Mouse (Mus musculus) lung, embryonic 14.5 days (tissue): ENCODE data around the gene Tesk2. TPM values are rescaled to one million over a fixed set of nuclear protein-coding genes. Genes with fewer than 3 reads are reported as not detected.

Experiments
- ATAC-seq: fragments of 200-750 bp; cut with Nextera tagmentation; 2 replicates; pipeline ENCODE4 v1.8.0; 2017; ENCODE audit warnings: mild to moderate bottlenecking, moderate TSS enrichment, moderate library complexity; ENCODE audit not compliant: insufficient read depth
- DNase-seq: peaks from one replicate; pipeline ENCODE4 v3.0.0-alpha.2; 2015
- H3K27ac ChIP-seq: fragments of 300-500 bp; sonication (generic); 2 replicates; pipeline ENCODE4 v1.5.1; 2014; ENCODE audit warnings: low read depth, mild to moderate bottlenecking, moderate library complexity
- H3K27me3 ChIP-seq: fragments of 300-500 bp; sonication (generic); 2 replicates; pipeline ENCODE4 v1.6.1; 2014; ENCODE audit warnings: low read length, control low read depth; ENCODE audit not compliant: insufficient read depth
- H3K36me3 ChIP-seq: fragments of 300-500 bp; sonication (generic); 2 replicates; pipeline ENCODE4 v1.6.1; 2014; ENCODE audit warnings: control low read depth; ENCODE audit not compliant: insufficient read depth
- H3K4me1 ChIP-seq: fragments of 300-500 bp; sonication (generic); 2 replicates; pipeline ENCODE4 v1.6.1; 2014; ENCODE audit warnings: antibody characterized with exemption, control low read depth; ENCODE audit not compliant: insufficient read depth
- H3K4me2 ChIP-seq: fragments of 300-500 bp; sonication (generic); 2 replicates; pipeline ENCODE4 v1.6.1; 2014; ENCODE audit warnings: mild to moderate bottlenecking
- H3K4me3 ChIP-seq: fragments of 300-500 bp; sonication (generic); 2 replicates; pipeline ENCODE4 v1.5.1; 2014; ENCODE audit warnings: low read depth, low read length
- H3K9ac ChIP-seq: fragments of 300-500 bp; sonication (generic); 2 replicates; pipeline ENCODE4 v1.6.1; 2014
- H3K9me3 ChIP-seq: fragments of 300-500 bp; sonication (generic); 2 replicates; pipeline ENCODE4 v1.6.1; 2016; ENCODE audit warnings: low read depth, low read length, control low read depth
- CTCF ChIP-seq: IDR thresholded peaks from 2 replicates; pipeline ENCODE4 v1.5.1; 2016; ENCODE audit warnings: antibody characterized with exemption, low read depth
- WGBS: fragments of 180-500 bp; shearing (Covaris S2); extraction: QIAGEN DNeasy Blood & Tissue Kit; methylation state at CpG from one replicate; pipeline ENCODE4 v1.1.7; 2014; 5-methylcytosine and 5-hydroxymethylcytosine counted together
- polyA plus RNA-seq: library from polyadenylated mRNA; unstranded; fragments of >200 nt; fragmentation: Nextera tagmentation; extraction: Ambion mirVana; gene quantifications from 2 replicates; pipeline ENCODE4 v1.2.1, GENCODE M21; 2014

Tesk2 gene
- polyA plus RNA-seq, 1 experiment from 2014 or later, result 6.6 TPM

DNA sequence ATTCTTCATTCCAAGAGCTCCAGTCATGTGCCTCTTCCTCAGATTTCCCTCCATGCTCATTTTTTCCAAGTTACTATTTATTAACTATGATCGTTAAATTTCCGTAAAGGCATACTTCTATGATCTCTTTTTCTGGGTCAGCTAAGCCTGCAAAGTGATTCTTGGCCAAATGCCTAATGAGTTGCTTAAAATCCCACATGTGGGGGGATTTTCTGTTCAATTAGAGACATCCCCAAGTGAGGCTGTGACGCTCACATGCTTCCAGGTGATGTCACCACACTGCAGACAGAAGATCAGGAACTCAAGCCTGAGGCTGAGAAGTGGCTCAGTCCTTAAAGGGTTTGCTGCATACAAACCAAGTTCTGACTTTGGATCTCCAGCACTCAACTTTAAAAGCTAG is 129.2 kb downstream of the Tesk2 start:
- Histone ChIP-seq H3K9me3 (no peaks in the 10 kb centered on the region), H3K36me3 (no peaks in the 10 kb centered on the region), H3K27me3 (no peaks in the 10 kb centered on the region), H3K4me1 (no peaks in the 10 kb centered on the region), H3K4me3 (no peak overlapping the region), H3K4me2 (no peak overlapping the region), H3K27ac (no peak overlapping the region), H3K9ac (no peak overlapping the region)
- no peak for TF ChIP-seq CTCF
- no peak for ATAC-seq
- WGBS, result 80% methylated on average over 3 of the region's 3 CpGs
- DNase-seq, result no peak

DNA sequence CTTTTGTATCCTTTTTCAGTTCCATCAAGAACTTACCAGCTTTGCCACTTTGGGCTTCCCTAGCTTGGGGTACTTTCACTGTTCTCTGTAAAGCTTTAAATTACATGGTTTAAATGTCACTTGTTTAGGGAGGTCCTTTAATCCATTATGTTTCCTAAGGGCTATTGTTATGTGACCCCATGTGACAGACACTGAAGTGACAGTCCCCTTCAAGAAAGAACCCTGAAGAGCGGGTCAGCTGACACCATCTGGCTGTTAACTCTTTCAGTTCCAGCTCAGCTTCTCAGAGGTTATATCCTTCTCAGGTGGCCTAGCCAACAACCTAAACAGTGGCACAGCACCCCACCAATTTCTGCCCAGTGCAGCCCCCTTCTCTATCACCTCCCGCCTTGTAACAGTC is 133.5 kb downstream of the Tesk2 start:
- no peak for TF ChIP-seq CTCF
- Histone ChIP-seq H3K4me3 (no peak overlapping the region), H3K9ac (no peak overlapping the region), H3K4me1 (no peaks in the 10 kb centered on the region), H3K4me2 (no peak overlapping the region), H3K9me3 (no peaks in the 10 kb centered on the region), H3K27me3 (no peaks in the 10 kb centered on the region), H3K27ac (no peak overlapping the region), H3K36me3 (no peaks in the 10 kb centered on the region)
- DNase-seq (no peak), ATAC-seq (no peak)
- 21% methylated on average over 2 of the region's 2 CpGs for WGBS

Other genes with a start within 250 kb of the Tesk2 start
- gene Ipp, start 213.4 kb upstream of the Tesk2 start, polyA plus RNA-seq, result 3.4 and 3.8 TPM in 2 replicates
- gene Tmem69, start 165.0 kb upstream of the Tesk2 start, polyA plus RNA-seq, result 21.2 and 27.7 TPM in 2 replicates
- 39.5 and 41.5 TPM in 2 replicates for gene Gpbp1l1, start 163.3 kb upstream of the Tesk2 start, polyA plus RNA-seq
- gene Ccdc17, start 124.3 kb upstream of the Tesk2 start, polyA plus RNA-seq, result 2.6 and 3.4 TPM in 2 replicates
- gene Nasp, start 93.0 kb upstream of the Tesk2 start, polyA plus RNA-seq, result 164 and 168 TPM in 2 replicates
- 759 and 786 TPM in 2 replicates for gene Akr1a1, start 69.3 kb upstream of the Tesk2 start, polyA plus RNA-seq
- 1,429 and 1,485 TPM in 2 replicates for gene Prdx1, start 35.4 kb upstream of the Tesk2 start, polyA plus RNA-seq
- gene Mmachc, start 12.5 kb upstream of the Tesk2 start, polyA plus RNA-seq, result 18.0 and 20.7 TPM in 2 replicates
- gene Ccdc163, start 12.4 kb upstream of the Tesk2 start, polyA plus RNA-seq, result 30.0 and 35.1 TPM in 2 replicates
- 35.6 and 41.4 TPM in 2 replicates for gene Toe1, start 86.7 kb downstream of the Tesk2 start, polyA plus RNA-seq
- 14.7 and 16.8 TPM in 2 replicates for gene Mutyh, start 86.8 kb downstream of the Tesk2 start, polyA plus RNA-seq
- gene Hpdl, start 100.8 kb downstream of the Tesk2 start, polyA plus RNA-seq, result 0.71 and 0.91 TPM in 2 replicates
- gene Zswim5, start 156.4 kb downstream of the Tesk2 start, polyA plus RNA-seq, result 0.47 and 0.79 TPM in 2 replicates